Mouse (Mus musculus) frontal cortex, postnatal 36 days (tissue): ENCODE data around the gene Fbxl13.

Source experiments
- DNase-seq, 2 experiments: peaks; one replicate each; pipeline ENCODE4 v3.0.0; 2022; ENCODE audit warnings: low spot score in 2 of 2

Gene Fbxl13

GRCm38 (mm10) chr5:21645439-21646132, at the start of gene Fbxl13, which contains the start of gene Armc10:
Gene Fbxl13 (minus strand): TSS chr5:21645634.
Gene Armc10 (plus strand): TSS chr5:21645813.
- peak; percentile 85 to 91 for DNase-seq

- no peak for DNase-seq
These were observed 49.5 kb upstream of the Fbxl13 start for GRCm38 (mm10) chr5:21694854-21695490.

GRCm38 (mm10) chr5:21693372-21693870, 48.0 kb upstream of the Fbxl13 start:
- no peak for DNase-seq

DNA sequence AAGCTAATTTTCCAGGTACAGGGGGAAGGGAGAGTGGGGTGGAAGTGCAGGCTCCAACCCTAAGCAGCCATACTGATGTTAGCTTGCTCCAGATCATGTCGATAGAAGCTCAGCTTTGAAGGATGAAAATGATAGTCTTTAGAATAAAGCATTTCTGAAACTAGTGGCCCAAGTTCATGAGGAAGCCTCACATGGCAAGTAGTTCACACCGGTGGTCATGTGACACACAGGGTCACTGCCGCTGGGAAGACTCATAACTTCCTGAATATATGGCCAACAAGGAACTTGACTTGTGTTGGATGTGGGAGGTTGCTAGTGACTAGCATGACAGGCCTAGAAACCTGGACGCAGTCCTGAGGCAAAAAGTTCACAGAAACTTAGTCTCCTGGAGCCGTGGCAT, 46.8 kb upstream of the Fbxl13 start:
- no peak for DNase-seq

DNA sequence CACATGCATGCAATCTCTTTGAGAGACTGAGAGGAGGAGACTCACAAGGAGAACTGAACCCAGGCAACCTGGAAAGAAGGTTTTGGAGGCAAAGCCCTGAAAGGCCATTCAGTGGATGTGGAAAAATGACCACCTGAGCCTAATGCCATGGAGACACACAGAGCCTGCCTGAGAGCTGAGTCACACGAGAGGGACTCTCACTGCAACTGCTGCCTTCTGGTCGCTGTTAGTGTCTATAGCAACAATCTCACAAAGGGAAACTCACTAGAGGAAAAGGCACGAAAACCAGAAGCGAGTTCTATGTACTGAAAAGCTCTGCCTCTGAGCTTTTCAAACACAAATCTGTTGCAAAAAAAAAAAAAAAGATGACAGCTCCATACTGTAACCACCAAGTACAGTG, 41.6 kb upstream of the Fbxl13 start:
- DNase-seq = peak in 1 of 2 experiments; percentile 29

DNA sequence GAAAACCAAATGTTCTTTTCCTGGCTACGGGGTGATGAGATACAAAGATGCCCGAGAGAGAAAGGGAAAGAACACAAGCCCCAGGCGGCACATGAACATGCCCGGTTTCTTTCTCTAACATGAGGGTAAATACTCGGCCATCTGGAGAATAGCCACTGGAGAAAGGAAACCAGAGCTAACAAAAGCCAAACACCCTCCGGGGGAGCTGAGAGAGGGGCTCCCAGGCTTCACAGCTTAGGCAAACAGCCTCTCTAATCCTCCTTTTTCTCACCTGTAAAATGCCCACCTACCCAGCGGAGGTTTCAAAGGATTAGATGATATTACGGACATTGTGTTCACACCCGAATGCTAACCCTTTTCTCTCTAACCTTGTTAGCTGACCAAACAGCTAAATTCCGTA, 39.6 kb upstream of the Fbxl13 start:
- DNase-seq = no peak

- DNase-seq = no peak
These were observed 38.4 kb upstream of the Fbxl13 start for GRCm38 (mm10) chr5:21683811-21684210.

GRCm38 (mm10) chr5:21680940-21681339, 35.5 kb upstream of the Fbxl13 start:
- peak; percentile 40 to 56 for DNase-seq

DNA sequence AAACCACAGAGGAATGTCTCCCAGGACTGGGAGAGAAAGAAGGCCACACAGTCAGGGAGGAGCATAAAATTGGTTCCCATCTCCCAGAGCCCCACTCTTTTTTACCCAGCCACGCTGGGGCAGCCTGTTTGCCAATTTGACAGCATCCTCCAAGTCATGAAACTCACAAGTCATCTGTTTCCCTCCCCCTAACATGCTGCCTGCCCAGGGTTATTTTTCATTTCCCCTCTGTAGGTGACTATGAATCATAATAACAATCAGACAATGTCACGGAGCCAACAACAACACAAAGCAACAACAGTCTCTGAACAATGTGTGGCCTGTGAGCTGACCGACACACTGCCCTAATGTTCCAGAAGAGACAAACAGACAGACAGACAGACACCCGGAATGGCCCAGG, 34.6 kb upstream of the Fbxl13 start:
- DNase-seq = no peak

GRCm38 (mm10) chr5:21678363-21678762, 32.9 kb upstream of the Fbxl13 start:
- no peak for DNase-seq

DNA sequence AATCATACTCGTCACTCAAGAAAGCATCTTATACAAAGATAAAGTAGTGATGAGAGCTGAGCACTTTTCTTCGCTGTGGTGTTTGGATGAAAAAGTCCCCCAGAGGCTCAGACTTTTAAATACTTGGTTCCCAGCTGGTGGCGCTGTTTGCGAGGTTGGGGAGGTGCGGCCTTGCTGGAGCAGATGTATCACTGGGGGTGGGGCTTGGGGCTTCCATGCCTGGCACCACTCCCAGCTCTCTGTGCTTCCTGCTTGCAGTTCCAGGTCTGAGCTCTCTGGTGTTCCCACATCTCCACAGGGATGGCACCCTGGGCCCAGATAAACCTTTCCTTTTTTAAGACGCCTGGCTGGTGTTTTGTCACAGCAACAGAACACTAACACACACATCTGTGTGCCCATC, 32.5 kb upstream of the Fbxl13 start:
- DNase-seq = no peak

GRCm38 (mm10) chr5:21675494-21675893, 30.1 kb upstream of the Fbxl13 start:
- no peak for DNase-seq

DNA sequence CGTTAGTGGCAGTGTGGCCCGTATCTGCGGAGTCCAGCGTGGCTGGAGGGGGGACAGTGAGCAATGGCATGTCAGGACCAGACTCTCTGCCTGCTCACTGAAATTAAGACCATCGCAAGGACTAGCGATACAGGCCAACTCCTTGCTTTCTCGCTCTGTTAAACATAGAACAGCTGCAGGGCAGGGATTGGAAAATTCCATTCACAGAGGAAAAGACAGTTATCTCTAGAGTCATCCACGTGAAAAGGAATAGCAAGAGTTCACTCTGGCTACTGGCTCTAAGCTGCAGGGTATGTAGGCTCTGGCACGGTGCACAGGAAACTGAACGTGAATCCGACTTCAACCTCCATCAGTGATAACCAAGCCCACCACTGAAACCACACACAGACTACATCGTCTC, 29.6 kb upstream of the Fbxl13 start:
- DNase-seq = no peak

- no peak for DNase-seq
These were observed 28.3 kb upstream of the Fbxl13 start for GRCm38 (mm10) chr5:21673742-21674141.

DNA sequence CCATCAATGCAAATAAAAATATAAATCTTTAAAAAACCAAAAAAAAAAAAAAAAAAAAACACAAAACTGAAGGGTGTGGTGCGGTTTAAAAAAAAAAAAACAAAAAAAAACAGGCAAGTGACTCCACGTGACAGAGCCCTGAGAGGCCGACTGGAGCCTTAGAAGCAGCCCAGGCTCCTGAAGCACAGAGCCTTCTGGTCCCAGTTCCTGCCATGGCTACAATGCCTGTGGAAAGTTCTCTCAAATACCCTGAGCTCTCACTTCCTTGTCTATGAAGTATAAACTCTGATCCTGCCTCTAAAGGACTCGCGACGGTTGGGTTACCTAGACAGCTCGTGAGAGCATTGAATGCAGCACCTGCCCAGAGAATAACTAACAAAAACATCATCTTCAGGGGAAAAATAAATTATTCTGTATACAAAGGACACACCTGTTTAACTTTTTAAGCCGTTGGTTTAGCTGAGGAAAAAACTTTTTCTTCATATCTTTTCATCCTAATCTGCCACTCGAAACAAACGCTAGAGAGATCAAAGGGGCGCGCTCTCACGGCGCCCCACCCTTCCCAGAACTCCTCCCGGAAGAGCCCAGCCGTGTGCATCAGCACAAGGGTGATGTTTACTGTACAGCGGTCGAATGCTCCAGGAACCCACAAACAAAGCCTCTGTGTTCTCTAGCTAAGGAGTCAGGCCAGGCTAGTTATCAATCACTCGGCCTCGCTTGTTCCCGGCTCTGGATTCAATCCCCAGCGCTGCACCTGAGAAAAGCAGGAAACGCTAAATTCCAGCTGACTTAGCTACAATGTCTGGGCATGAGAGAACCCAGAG, 27.6 kb upstream of the Fbxl13 start:
- DNase-seq = no peak

DNA sequence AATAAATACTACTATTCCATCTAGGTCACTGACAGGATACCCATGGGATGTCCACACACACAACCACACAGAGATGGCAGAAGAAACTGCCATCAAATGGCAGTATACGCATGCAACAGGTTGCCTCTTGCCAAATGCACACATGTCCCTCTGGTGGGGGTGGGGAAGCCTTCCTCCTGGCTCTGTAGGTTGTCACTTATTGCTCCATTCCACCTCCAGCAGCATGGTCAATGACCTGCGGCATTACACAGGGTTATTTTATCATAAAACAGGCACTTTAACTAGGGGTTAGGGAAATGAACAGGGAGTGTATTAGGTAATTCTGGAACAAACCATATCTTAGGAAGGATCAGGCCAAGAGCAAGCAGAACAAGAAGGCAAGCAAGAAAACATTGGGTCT, 23.9 kb upstream of the Fbxl13 start:
- no peak for DNase-seq

DNA sequence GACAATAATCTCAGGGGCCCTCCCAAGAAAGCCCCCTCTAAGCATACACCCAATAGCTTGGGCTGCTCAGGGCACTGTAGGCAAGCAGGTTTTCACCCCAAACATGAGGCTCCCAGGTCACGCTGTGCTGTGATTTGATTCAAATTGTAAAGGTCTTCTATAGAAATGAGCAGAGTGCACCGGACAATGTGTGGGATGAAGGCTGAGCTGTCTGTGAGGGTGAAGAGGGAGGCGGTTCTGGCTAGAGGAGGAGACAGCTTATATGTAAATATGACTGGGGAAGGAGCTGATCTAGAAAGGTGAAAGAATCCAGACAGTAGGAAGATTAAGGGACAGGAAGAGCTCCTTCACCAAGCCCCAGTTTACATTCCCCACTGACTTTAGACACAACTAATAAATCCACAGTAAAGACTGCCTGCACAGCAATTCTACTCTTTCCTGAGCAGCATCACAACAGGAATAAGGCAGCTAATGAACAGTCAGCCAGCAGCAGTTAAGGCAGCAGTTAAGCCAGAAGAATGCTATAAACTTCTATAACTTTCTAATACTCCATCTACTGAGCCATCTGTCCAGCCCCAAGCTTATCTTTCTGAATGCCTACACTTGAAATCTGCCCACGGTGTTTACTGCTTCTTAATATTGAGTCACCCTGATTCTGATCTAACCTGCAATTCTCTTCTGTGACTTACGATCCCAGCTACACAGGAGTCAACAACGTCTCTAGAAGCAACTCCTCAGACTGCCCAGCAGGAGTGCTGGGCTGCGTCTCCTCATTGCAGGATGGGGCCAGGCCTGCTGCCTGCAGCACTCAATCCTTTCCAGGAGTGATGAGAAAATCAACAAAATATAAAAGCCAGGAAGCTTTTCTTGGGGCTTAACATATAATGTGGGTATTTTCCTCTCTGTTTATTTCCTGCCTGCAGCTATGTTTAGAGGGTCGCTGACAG, 22.0 kb upstream of the Fbxl13 start:
- no peak for DNase-seq

- no peak for DNase-seq
These were observed 17.6 kb upstream of the Fbxl13 start for GRCm38 (mm10) chr5:21663081-21663480.

DNA sequence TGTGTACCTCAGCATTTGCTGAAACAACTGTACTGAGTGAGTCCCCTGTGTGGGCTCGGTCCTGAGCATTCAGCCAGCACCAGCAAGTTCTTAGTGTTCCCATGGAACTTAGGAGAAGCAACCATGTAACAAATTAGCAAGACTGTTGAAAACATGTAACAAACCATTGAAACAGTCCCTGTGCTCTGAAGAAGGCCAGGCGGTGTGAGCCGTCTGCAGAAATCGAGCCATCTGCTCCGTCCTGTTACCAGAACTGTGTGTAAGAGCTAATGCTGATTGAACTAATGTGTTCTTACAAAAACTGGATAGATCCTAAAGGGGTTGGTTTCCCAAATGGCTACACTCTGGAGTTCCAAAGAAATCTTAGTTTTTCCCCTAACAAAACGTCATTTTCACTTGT, 15.4 kb upstream of the Fbxl13 start:
- DNase-seq = no peak

- peak; percentile 80 to 85 for DNase-seq
These were observed 13.4 kb upstream of the Fbxl13 start for GRCm38 (mm10) chr5:21658623-21659395.

DNA sequence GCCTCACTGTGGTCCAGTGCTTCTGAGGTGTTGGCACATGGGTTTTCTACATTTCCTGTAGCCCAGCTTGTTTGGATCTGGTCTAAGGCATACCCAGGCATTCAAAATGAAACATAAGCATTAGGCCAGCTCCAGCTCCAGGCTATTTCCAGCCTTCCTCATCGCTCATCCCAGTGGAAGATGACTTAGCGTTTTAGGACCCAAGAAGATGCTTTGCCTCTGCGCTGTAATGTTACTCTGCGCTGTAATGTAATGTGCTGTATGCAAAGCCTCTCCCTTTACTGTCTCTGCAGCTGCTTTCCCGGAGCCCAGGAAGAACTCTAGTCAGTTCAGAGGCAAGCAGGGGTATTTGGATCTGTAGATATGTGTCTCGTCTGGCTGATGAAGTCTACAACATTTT, 12.6 kb upstream of the Fbxl13 start:
- DNase-seq = no peak
